Mouse (Mus musculus) bone marrow macrophage, adult 2 months (primary cell): Measurements from ENCODE around the gene Ift27. TPM values are rescaled to one million over a fixed set of nuclear protein-coding genes. Genes with fewer than 3 reads are reported as not detected.
A peak's percentile ranks its signal among the peaks of the same experiment; 100 is the strongest.

Source experiments
- H3K27ac ChIP-seq: 2 replicates; pipeline ENCODE4 v1.5.1; 2012; ENCODE audit warnings: low read depth, low read length; ENCODE audit not compliant: insufficient read depth
- H3K4me1 ChIP-seq: 2 replicates; pipeline ENCODE4 v1.6.1; 2012; ENCODE audit warnings: low read length; ENCODE audit not compliant: control insufficient read depth, insufficient read depth
- H3K4me3 ChIP-seq: 2 replicates; pipeline ENCODE4 v1.5.1; 2012; ENCODE audit warnings: mild to moderate bottlenecking, low read length, moderate library complexity; ENCODE audit not compliant: insufficient read depth
- CTCF ChIP-seq: IDR thresholded peaks from 2 replicates; pipeline ENCODE4 v1.5.1; 2012; ENCODE audit warnings: low read depth, mild to moderate bottlenecking, low read length, moderate library complexity
- POLR2A ChIP-seq: IDR thresholded peaks from 2 replicates; pipeline ENCODE4 v1.6.1; 2012; ENCODE audit warnings: mild to moderate bottlenecking, low read depth, low read length, borderline replicate concordance
- polyA plus RNA-seq: library from polyadenylated mRNA; stranded (reverse); fragments of >200 nt; gene quantifications from 2 replicates; pipeline ENCODE4 v1.2.4, GENCODE M21; 2012; ENCODE audit not compliant: missing spikeins, insufficient read depth, insufficient read length

The Ift27 gene
- polyA plus RNA-seq, 1 experiment = 19.8 TPM

- Histone ChIP-seq H3K4me1 (no peaks in the 10 kb centered on the region), H3K27ac (no peak overlapping the region), H3K4me3 (no peak overlapping the region)
- TF ChIP-seq POLR2A (no peak), CTCF (no peak)
These were observed 15.7 kb upstream of the Ift27 start for GRCm38 (mm10) chr15:78189636-78190035.

GRCm38 (mm10) chr15:78188546-78188945 lies 14.6 kb upstream of the Ift27 start:
- Histone ChIP-seq H3K4me1 (no peaks in the 10 kb centered on the region), H3K4me3 (no peak overlapping the region), H3K27ac (no peak overlapping the region)
- TF ChIP-seq POLR2A = no peak
- TF ChIP-seq CTCF = no peak

GRCm38 (mm10) chr15:78186906-78187305 lies 13.0 kb upstream of the Ift27 start:
- no peak for TF ChIP-seq POLR2A
- no peak for TF ChIP-seq CTCF
- H3K27ac ChIP-seq = no peak overlapping the region
- H3K4me3 ChIP-seq = no peak overlapping the region
- no peaks in the 10 kb centered on the region for H3K4me1 ChIP-seq

- TF ChIP-seq POLR2A = no peak
- TF ChIP-seq CTCF = no peak
- Histone ChIP-seq H3K4me1 (no peaks in the 10 kb centered on the region), H3K4me3 (no peak overlapping the region)
These were observed 11.7 kb upstream of the Ift27 start for GRCm38 (mm10) chr15:78185609-78186008.

GRCm38 (mm10) chr15:78184855-78185254 lies 10.9 kb upstream of the Ift27 start:
- TF ChIP-seq CTCF (peak; percentile 31; the same call in 1 of the 2 replicates), POLR2A (no peak)
- no peak overlapping the region for H3K27ac ChIP-seq
- no peaks in the 10 kb centered on the region for H3K4me1 ChIP-seq
- H3K4me3 ChIP-seq = no peak overlapping the region

More at GRCm38 (mm10) chr15:78185609-78186008, 11.7 kb upstream of the Ift27 start:
- H3K27ac ChIP-seq = no peak overlapping the region

- H3K27ac ChIP-seq = no peak overlapping the region
- no peak for TF ChIP-seq CTCF
- no peak for TF ChIP-seq POLR2A
- no peak overlapping the region for H3K4me3 ChIP-seq
- H3K4me1 ChIP-seq = no peaks in the 10 kb centered on the region
These were observed 7.9 kb upstream of the Ift27 start for GRCm38 (mm10) chr15:78181701-78182405.

GRCm38 (mm10) chr15:78179775-78180174 lies 5.9 kb upstream of the Ift27 start:
- H3K4me1 ChIP-seq = peaks cover 6% of the 10 kb centered on the region
- TF ChIP-seq POLR2A (no peak), CTCF (no peak)
- no peak overlapping the region for H3K4me3 ChIP-seq
- H3K27ac ChIP-seq = no peak overlapping the region

- TF ChIP-seq POLR2A (no peak), CTCF (peak; percentile 74)
- Histone ChIP-seq H3K4me3 (no peak overlapping the region), H3K4me1 (peaks cover 8% of the 10 kb centered on the region), H3K27ac (no peak overlapping the region)
These were observed 4.5 kb upstream of the Ift27 start for GRCm38 (mm10) chr15:78178397-78178796.

GRCm38 (mm10) chr15:78177257-78177656 lies 3.4 kb upstream of the Ift27 start:
- Histone ChIP-seq H3K4me1 (peaks cover 11% of the 10 kb centered on the region), H3K4me3 (no peak overlapping the region), H3K27ac (no peak overlapping the region)
- TF ChIP-seq CTCF = no peak
- no peak for TF ChIP-seq POLR2A

- Histone ChIP-seq H3K4me1 (peaks cover 11% of the 10 kb centered on the region), H3K4me3 (peak overlapping the region; percentile 64), H3K27ac (peak overlapping the region; percentile 47; the same call in 1 of the 2 replicates)
- no peak for TF ChIP-seq CTCF
- TF ChIP-seq POLR2A = no peak
These were observed 959 bp upstream of the Ift27 start for GRCm38 (mm10) chr15:78174887-78175245.
